Mouse (Mus musculus) CH12.LX (cell line): Measurements from ENCODE around the gene Tulp1. TPM values are rescaled to one million over a fixed set of nuclear protein-coding genes. Genes with fewer than 3 reads are reported as not detected.

Experiments
- DNase-seq: peaks from one replicate; pipeline ENCODE4 v3.0.0-alpha.2; 2013; ENCODE audit errors: extremely low read depth
- H3K27ac ChIP-seq: 2 replicates; pipeline ENCODE4 v1.5.1; 2012; ENCODE audit warnings: low read depth, mild to moderate bottlenecking, control low read depth, moderate library complexity; ENCODE audit not compliant: insufficient read depth
- H3K27me3 ChIP-seq: replicated peaks from 2 replicates; pipeline ENCODE3; 2012; ENCODE audit warnings: inconsistent platforms
- H3K36me3 ChIP-seq, 2 experiments: replicated peaks in 1 of 2; 2 replicates each; pipeline versions ENCODE3 to v1.6.1; 2012; ENCODE audit warnings: inconsistent platforms in 1 of 2, low read length in 1 of 2, mild to moderate bottlenecking in 1 of 2, mixed read lengths in 1 of 2, moderate library complexity in 1 of 2; ENCODE audit not compliant: control insufficient read depth in 1 of 2, insufficient read depth in 1 of 2
- H3K4me1 ChIP-seq, 2 experiments: 2 replicates each; pipeline ENCODE4 v1.6.1; 2012; ENCODE audit warnings: inconsistent platforms in 1 of 2, moderate library complexity in 1 of 2; ENCODE audit not compliant: insufficient read depth in 2 of 2, control insufficient read depth in 1 of 2
- H3K4me2 ChIP-seq: 2 replicates; pipeline ENCODE4 v1.6.1; 2012; ENCODE audit warnings: low read depth, mild to moderate bottlenecking, control low read depth; ENCODE audit not compliant: poor library complexity, insufficient read depth, severe bottlenecking
- H3K4me3 ChIP-seq, 3 experiments: fragments of 150-350 bp in 1 of 3; sonication (generic) in 1 of 3; replicated peaks in 1 of 3; 2 replicates each; pipeline versions ENCODE3 to v1.5.1; 2011 to 2012; ENCODE audit warnings: low read depth in 2 of 3, low read length in 2 of 3, mild to moderate bottlenecking in 2 of 3, moderate library complexity in 2 of 3, control low read depth in 1 of 3, improper control_type of control experiment in 1 of 3, inconsistent platforms in 1 of 3, mixed read lengths in 1 of 3; ENCODE audit not compliant: poor library complexity in 1 of 3
- H3K79me2 ChIP-seq: replicated peaks from 2 replicates; pipeline ENCODE4 v1.6.1; 2012; ENCODE audit warnings: mild to moderate bottlenecking, moderate library complexity; ENCODE audit not compliant: control insufficient read depth, poor library complexity, insufficient read depth, severe bottlenecking; ENCODE audit errors: extremely low read depth
- H3K9ac ChIP-seq: 2 replicates; pipeline ENCODE4 v1.6.1; 2012; ENCODE audit warnings: low read depth, mild to moderate bottlenecking, control low read depth, moderate library complexity; ENCODE audit not compliant: insufficient read depth
- H3K9me3 ChIP-seq: replicated peaks from 2 replicates; pipeline ENCODE3; 2012; ENCODE audit warnings: low read length, inconsistent platforms, mixed read lengths
- CTCF ChIP-seq, 2 experiments: IDR thresholded peaks in 1 of 2; conservative IDR thresholded peaks in 1 of 2; 2 replicates each; pipeline ENCODE4 v1.5.1; 2011 to 2012; ENCODE audit warnings: low read depth in 2 of 2, low read length in 2 of 2, improper control_type of control experiment in 1 of 2, inconsistent platforms in 1 of 2, mild to moderate bottlenecking in 1 of 2, moderate library complexity in 1 of 2
- E2F4 ChIP-seq: IDR thresholded peaks from 2 replicates; pipeline ENCODE4 v1.6.1; 2011; ENCODE audit warnings: low read depth, low read length, improper control_type of control experiment; ENCODE audit not compliant: insufficient replicate concordance
- ETS1 ChIP-seq: conservative IDR thresholded peaks from 2 replicates; pipeline ENCODE4 v1.6.1; 2012; ENCODE audit warnings: low read depth, mild to moderate bottlenecking, inconsistent platforms, low read length, improper control_type of control experiment, moderate library complexity
- GABPA ChIP-seq: IDR thresholded peaks from 2 replicates; pipeline ENCODE4 v1.6.1; 2012; ENCODE audit warnings: low read depth, low read length, improper control_type of control experiment, inconsistent platforms; ENCODE audit not compliant: insufficient replicate concordance
- IRF4 ChIP-seq: IDR thresholded peaks from 2 replicates; pipeline ENCODE4 v1.6.1; 2014; ENCODE audit warnings: low read depth, mild to moderate bottlenecking, inconsistent platforms, low read length, improper control_type of control experiment
- JUND ChIP-seq: conservative IDR thresholded peaks from 2 replicates; pipeline ENCODE4 v1.6.1; 2011; ENCODE audit warnings: low read depth, low read length, improper control_type of control experiment
- KAT2A ChIP-seq: IDR thresholded peaks from 2 replicates; pipeline ENCODE4 v1.6.1; 2012; ENCODE audit warnings: low read length, improper control_type of control experiment, inconsistent platforms; ENCODE audit not compliant: insufficient replicate concordance
- MAX ChIP-seq: IDR thresholded peaks from 2 replicates; pipeline ENCODE4 v1.6.1; 2011; ENCODE audit warnings: low read length, improper control_type of control experiment
- NELFE ChIP-seq: IDR thresholded peaks from 2 replicates; pipeline ENCODE4 v1.6.1; 2011; ENCODE audit warnings: low read depth, low read length, improper control_type of control experiment
- POLR2A ChIP-seq: IDR thresholded peaks from 2 replicates; pipeline ENCODE4 v1.6.1; 2011; ENCODE audit warnings: low read depth, mild to moderate bottlenecking, improper control_type of control experiment, low read length
- SIN3A ChIP-seq: IDR thresholded peaks from 2 replicates; pipeline ENCODE4 v1.6.1; 2012; ENCODE audit warnings: low read length, improper control_type of control experiment, inconsistent platforms
- TBP ChIP-seq: conservative IDR thresholded peaks from 2 replicates; pipeline ENCODE4 v1.6.1; 2011; ENCODE audit warnings: low read depth, low read length, improper control_type of control experiment
- TCF12 ChIP-seq: IDR thresholded peaks from 2 replicates; pipeline ENCODE4 v1.6.1; 2014; ENCODE audit warnings: low read depth, mild to moderate bottlenecking, inconsistent platforms, low read length, improper control_type of control experiment
- UBTF ChIP-seq: IDR thresholded peaks from 2 replicates; pipeline ENCODE4 v1.6.1; 2012; ENCODE audit warnings: low read depth, mild to moderate bottlenecking, inconsistent platforms, low read length, improper control_type of control experiment, moderate library complexity
- USF2 ChIP-seq: conservative IDR thresholded peaks from 2 replicates; pipeline ENCODE4 v1.6.1; 2011; ENCODE audit warnings: low read depth, low read length, improper control_type of control experiment
- ZKSCAN1 ChIP-seq: IDR thresholded peaks from 2 replicates; pipeline ENCODE4 v1.6.1; 2012; ENCODE audit warnings: low read depth, inconsistent platforms, low read length, improper control_type of control experiment, borderline replicate concordance
- ZMIZ1 ChIP-seq: IDR thresholded peaks from 2 replicates; pipeline ENCODE4 v1.6.1; 2012; ENCODE audit warnings: low read depth, mild to moderate bottlenecking, inconsistent platforms, low read length, improper control_type of control experiment
- dilution Hi-C: fragments of 300-500 bp; cut with MboI; formaldehyde crosslinking; loops from 2 replicates; pipeline ENCODE4 v1.14.3; 2020; ENCODE audit warnings: low sequenced_read_pairs; ENCODE audit not compliant: extremely low pct_unique_long_range_greater_than_20kb, extremely low pct_ligation_motif_present
- in situ Hi-C: fragments of 300-500 bp; cut with MboI; formaldehyde crosslinking; loops from 3 replicates; pipeline ENCODE4 v1.14.3; 2019; ENCODE audit warnings: low sequenced_read_pairs, low pct_ligation_motif_present, low pct_unique_long_range_greater_than_20kb, mixed read lengths
- polyA plus RNA-seq: library from polyadenylated mRNA; unstranded; fragments of >175 nt; gene quantifications from 2 replicates; pipeline ENCODE4 v1.2.1, GENCODE M21; 2012; ENCODE audit warnings: low read depth; ENCODE audit not compliant: insufficient read length
- total RNA-seq, 2 experiments: library from RNA; depleted of rRNA; stranded (reverse); fragments of 300-350 nt in 1 of 2; fragments of >200 nt in 1 of 2; gene quantifications; 2 replicates each; pipeline ENCODE4 v1.2.3; 2012 to 2014

Gene Tulp1
- total and polyA plus RNA-seq, 3 experiments, result not detected

DNA sequence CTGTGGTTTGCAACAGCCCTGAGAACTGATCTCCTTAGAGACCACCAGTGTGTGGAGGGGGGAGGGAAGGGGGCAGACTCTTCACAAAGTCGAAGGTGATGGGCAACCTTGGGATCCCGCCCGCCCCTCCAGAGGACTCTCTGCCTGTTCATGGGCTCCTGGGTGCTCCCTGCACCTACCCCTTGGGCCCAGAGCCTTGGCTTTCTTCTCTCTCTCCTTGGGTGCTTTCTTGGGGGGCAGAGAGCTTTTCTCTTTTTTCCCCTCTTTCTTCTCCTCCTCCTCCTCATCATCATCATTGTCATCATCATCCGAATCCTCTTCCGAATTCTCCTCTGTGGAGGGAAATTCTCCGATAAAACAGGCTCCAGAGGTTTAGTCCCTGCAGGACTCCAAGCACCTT is 1.5 kb downstream of the Tulp1 start:
- H3K79me2 ChIP-seq, result no peaks in the 10 kb centered on the region
- H3K27ac ChIP-seq, result no peak overlapping the region
- no peaks in the 10 kb centered on the region for H3K9me3 ChIP-seq
- no peak for DNase-seq
- TF ChIP-seq ETS1 (no peak), TCF12 (no peak), NELFE (no peak), ZMIZ1 (no peak), ZKSCAN1 (no peak), JUND (no peak), MAX (no peak), SIN3A (no peak)
- in situ Hi-C loops, result no loop called here
- H3K9ac ChIP-seq, result no peak overlapping the region
- peaks cover 2 to 7% of the 10 kb centered on the region in 2 experiments; a peak in 1 of 4 replicates for H3K4me1 ChIP-seq
- no peak overlapping the region for H3K4me3 ChIP-seq
- dilution Hi-C loops, result no loop called here
- H3K27me3 ChIP-seq, result peaks cover 66% of the 10 kb centered on the region
- no peak overlapping the region for H3K4me2 ChIP-seq
- no peaks in the 10 kb centered on the region for H3K36me3 ChIP-seq

DNA sequence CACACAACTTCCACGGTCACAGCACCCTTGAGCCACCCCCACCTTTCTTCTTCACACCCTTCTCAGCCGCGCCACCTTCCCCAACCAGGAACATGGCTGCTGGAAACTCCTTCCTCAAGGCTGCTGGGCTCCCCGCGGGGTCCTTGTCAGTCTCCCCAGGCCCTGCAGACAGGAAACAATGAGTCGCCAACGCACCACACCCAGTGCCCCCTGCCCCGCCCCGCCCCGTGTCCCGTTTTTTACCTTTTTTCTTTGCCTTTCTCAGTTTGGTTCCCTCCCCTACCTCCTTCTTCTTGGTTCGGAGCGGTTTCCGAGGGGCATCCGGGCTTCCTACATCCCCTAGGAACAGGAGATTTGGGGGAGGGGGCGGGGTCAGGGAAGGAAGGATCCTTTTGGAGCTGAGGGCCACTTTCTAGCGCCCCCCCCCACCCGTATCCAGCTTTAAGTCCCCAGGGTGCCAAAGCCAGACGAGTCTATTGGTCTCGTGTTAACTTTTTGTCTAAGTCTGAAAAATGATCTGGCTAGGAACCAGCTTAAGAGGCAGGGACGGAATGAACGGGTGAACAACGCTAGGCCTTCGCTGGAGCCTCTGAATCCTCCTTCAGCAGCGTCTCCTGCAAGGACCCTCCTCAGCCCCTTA is 2.2 kb downstream of the Tulp1 start:
- TF ChIP-seq ETS1 (no peak), POLR2A (no peak), UBTF (no peak), TBP (no peak), USF2 (no peak), KAT2A (no peak), CTCF (conservative IDR thresholded peaks at IDR 0.05 in 1 of 2, IDR thresholded peaks at IDR 0.05 in 1 of 2; ENCODE audit: low read depth in 2 of 2, low read length in 2 of 2) (no peak), GABPA (no peak), MAX (no peak), E2F4 (no peak), ZMIZ1 (no peak), JUND (no peak), IRF4 (no peak)
- Histone ChIP-seq H3K4me2 (peak overlapping the region; percentile 61; the same call in 1 of the 2 replicates), H3K79me2 (no peaks in the 10 kb centered on the region), H3K9me3 (no peaks in the 10 kb centered on the region), H3K36me3 (no peaks in the 10 kb centered on the region), H3K4me1 (peaks cover 2 to 4% of the 10 kb centered on the region in 2 experiments; a peak in 1 of 4 replicates), H3K27me3 (peaks cover 69% of the 10 kb centered on the region), H3K27ac (no peak overlapping the region), H3K4me3 (no peak overlapping the region), H3K9ac (no peak overlapping the region)
- no peak for DNase-seq
- dilution Hi-C loops (no loop called here), in situ Hi-C loops (no loop called here)
